Mouse (Mus musculus): ENCODE data around the gene Ermard. TPM values are rescaled to one million over a fixed set of nuclear protein-coding genes. Genes with fewer than 3 reads are reported as not detected.
"Not testable (repeated sequence)": the region's sequence is repeated elsewhere in the genome, so short reads cannot be mapped to it uniquely, and the experiment has no call there.

Ermard gene
- total and polyA plus RNA-seq, 2 experiments from 2014 or later: 38.4 to 58.9 TPM

DNA sequence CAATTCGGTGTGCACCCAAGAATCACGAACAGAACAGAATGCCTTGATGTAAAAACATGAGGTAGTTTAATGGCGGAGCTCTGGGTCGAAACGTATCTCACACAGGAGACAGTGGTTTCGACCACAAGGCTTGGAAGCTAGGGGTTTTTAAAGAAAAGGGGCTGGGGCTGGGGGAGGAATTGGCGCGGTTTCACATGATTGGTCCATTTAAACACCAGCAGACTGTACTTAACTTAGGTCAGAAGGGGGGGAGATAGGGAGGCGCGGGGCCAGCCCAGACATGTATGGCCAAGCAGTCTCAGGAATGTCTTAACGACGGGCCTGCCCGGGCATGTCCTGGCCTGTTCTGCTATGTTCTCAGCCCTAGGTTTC is 12.8 kb downstream of the Ermard start:
- not testable (repeated sequence) for H3K9ac ChIP-seq (replicated peaks; ENCODE audit: low read length, poor library complexity, severe bottlenecking); DNase-seq (ENCODE audit: low spot score); H3K27ac ChIP-seq (ENCODE audit: low read depth, low read length); H3K9me3 ChIP-seq (ENCODE audit: low read length); ATAC-seq (ENCODE audit: low FRiP score); H3K4me2 ChIP-seq (ENCODE audit: low read depth, low read length, poor library complexity, severe bottlenecking); H3K4me1 ChIP-seq (ENCODE audit: insufficient read depth, low read length); H3K4me3 ChIP-seq (ENCODE audit: low read depth, low read length); H3K27me3 ChIP-seq (ENCODE audit: insufficient read depth, low read length)
- peaks cover 22% of the 10 kb centered on the region for H3K36me3 ChIP-seq (ENCODE audit: insufficient read depth, low read length)
- 90% methylated on average over 12 of the region's 13 CpGs for WGBS

DNA sequence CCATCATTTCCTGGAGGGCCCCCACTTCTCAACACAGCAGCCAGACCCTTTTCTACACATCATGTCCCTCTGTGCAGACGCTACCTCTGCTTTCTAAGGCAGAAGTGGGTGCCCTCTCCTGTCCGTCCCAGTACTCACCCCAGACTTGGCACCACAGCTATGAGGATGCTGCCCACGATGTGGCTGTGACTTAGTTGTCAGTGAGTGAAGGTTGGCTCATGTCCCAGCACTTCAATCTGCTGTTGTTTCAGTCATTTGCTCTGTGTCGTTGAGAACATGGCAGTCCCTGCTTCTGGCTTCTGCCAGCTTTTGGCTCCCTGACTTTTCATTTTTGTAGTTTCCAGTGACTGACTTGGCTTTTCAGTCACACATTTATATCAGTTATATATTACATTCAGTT is 14.9 kb downstream of the Ermard start:
- TF ChIP-seq CTCF (IDR thresholded peaks at IDR 0.05): no peak
- Histone ChIP-seq H3K9me3 (ENCODE audit: low read length) (no peaks in the 10 kb centered on the region), H3K27me3 (ENCODE audit: insufficient read depth, low read length) (no peaks in the 10 kb centered on the region), H3K36me3 (ENCODE audit: insufficient read depth, low read length) (peaks cover 38% of the 10 kb centered on the region), H3K4me1 (ENCODE audit: insufficient read depth, low read length) (no peaks in the 10 kb centered on the region), H3K9ac (replicated peaks; ENCODE audit: low read length, poor library complexity, severe bottlenecking) (no peak overlapping the region), H3K4me3 (ENCODE audit: low read depth, low read length) (no peak overlapping the region), H3K27ac (ENCODE audit: low read depth, low read length) (no peak overlapping the region), H3K4me2 (ENCODE audit: low read depth, low read length, poor library complexity, severe bottlenecking) (no peak overlapping the region)
- DNase-seq (ENCODE audit: low spot score): no peak
- no peak for ATAC-seq (ENCODE audit: low FRiP score)
- WGBS: 88% methylated on average over 4 of the region's 4 CpGs

DNA sequence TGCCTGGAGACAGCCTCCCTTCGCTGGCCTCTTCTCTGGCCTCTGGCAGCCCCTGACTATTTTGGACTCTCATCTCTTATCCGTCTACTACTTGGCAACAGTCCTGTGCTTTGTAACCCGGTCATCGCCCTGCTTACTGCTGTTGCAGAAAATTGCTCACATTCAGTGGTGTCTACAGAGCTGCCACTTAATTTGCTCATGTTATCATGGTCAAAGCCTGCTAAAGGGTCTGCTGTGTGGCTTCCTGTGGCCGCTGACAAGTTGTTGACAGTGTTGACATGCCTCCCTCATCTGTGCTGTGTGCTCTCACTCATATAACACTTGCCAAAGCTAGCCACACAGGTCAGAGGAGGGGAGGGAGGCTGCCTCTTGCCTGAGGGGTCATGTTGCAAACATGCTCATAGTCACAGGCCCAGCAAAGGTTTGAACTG is 17.2 kb downstream of the Ermard start:
- Histone ChIP-seq H3K9me3 (ENCODE audit: low read length) (no peaks in the 10 kb centered on the region), H3K27ac (ENCODE audit: low read depth, low read length) (no peak overlapping the region), H3K27me3 (ENCODE audit: insufficient read depth, low read length) (no peaks in the 10 kb centered on the region), H3K9ac (replicated peaks; ENCODE audit: low read length, poor library complexity, severe bottlenecking) (no peak overlapping the region), H3K4me2 (ENCODE audit: low read depth, low read length, poor library complexity, severe bottlenecking) (no peak overlapping the region), H3K4me1 (ENCODE audit: insufficient read depth, low read length) (no peaks in the 10 kb centered on the region), H3K4me3 (ENCODE audit: low read depth, low read length) (no peak overlapping the region), H3K36me3 (ENCODE audit: insufficient read depth, low read length) (peaks cover 48% of the 10 kb centered on the region)
- DNase-seq (ENCODE audit: low spot score): no peak
- no peak for ATAC-seq (ENCODE audit: low FRiP score)
- WGBS: 92% methylated on average over 5 of the region's 5 CpGs
- no peak for TF ChIP-seq CTCF (IDR thresholded peaks at IDR 0.05)

DNA sequence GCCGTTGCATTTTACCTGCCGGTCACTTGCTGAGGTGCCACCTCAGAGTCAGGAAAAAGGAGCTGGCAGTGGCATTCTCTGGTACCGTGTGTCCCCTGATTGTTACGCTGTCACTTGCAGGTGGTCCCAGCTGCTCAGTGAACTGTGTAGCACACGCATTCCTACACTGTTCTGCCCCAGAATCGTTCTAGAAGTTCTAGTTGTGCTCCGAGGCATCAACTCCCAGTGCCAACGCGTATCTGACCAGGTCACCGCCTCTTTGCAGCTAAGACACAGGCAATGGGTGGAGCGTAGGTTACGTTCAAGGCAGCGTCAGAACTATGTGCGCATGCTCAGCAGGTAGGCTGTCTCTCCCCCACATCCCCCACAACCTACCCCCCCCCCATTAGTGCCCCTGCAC is 18.6 kb downstream of the Ermard start:
- no peak for DNase-seq (ENCODE audit: low spot score)
- 94% methylated on average over 14 of the region's 14 CpGs for WGBS
- ATAC-seq (ENCODE audit: low FRiP score): no peak
- Histone ChIP-seq H3K4me2 (ENCODE audit: low read depth, low read length, poor library complexity, severe bottlenecking) (no peak overlapping the region), H3K4me1 (ENCODE audit: insufficient read depth, low read length) (no peaks in the 10 kb centered on the region), H3K27me3 (ENCODE audit: insufficient read depth, low read length) (no peaks in the 10 kb centered on the region), H3K9ac (replicated peaks; ENCODE audit: low read length, poor library complexity, severe bottlenecking) (no peak overlapping the region), H3K36me3 (ENCODE audit: insufficient read depth, low read length) (peaks cover 56% of the 10 kb centered on the region), H3K4me3 (ENCODE audit: low read depth, low read length) (no peak overlapping the region), H3K27ac (ENCODE audit: low read depth, low read length) (no peak overlapping the region), H3K9me3 (ENCODE audit: low read length) (no peaks in the 10 kb centered on the region)
- TF ChIP-seq CTCF (IDR thresholded peaks at IDR 0.05): no peak

DNA sequence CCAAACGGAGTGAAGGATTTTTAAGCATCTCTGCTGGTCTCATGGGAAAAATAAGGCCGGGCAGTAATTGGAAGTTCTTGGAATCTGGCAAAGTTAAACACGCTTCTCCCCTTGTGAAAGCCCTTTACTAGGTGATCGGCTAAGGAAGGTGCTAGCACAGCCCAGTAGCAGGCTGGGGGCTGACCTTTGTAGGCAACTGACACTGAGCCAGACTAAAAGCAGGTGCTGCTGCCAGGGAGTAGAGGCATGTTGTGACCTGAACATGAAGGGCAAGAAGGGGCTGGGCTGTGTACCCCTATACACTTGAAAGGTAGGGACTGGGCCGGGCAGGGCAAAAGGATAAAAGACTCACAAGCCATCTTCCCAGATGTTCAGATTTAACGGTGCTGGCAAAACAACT is 19.3 kb downstream of the Ermard start:
- ATAC-seq (ENCODE audit: low FRiP score) (no peak), DNase-seq (ENCODE audit: low spot score) (no peak)
- whole genome bisulfite sequencing: 94% methylated on average over 6 of the region's 6 CpGs
- Histone ChIP-seq H3K36me3 (ENCODE audit: insufficient read depth, low read length) (peaks cover 56% of the 10 kb centered on the region), H3K27ac (ENCODE audit: low read depth, low read length) (no peak overlapping the region), H3K9me3 (ENCODE audit: low read length) (no peaks in the 10 kb centered on the region), H3K4me2 (ENCODE audit: low read depth, low read length, poor library complexity, severe bottlenecking) (no peak overlapping the region), H3K9ac (replicated peaks; ENCODE audit: low read length, poor library complexity, severe bottlenecking) (no peak overlapping the region), H3K27me3 (ENCODE audit: insufficient read depth, low read length) (no peaks in the 10 kb centered on the region), H3K4me3 (ENCODE audit: low read depth, low read length) (no peak overlapping the region), H3K4me1 (ENCODE audit: insufficient read depth, low read length) (no peaks in the 10 kb centered on the region)
- no peak for TF ChIP-seq CTCF (IDR thresholded peaks at IDR 0.05)

DNA sequence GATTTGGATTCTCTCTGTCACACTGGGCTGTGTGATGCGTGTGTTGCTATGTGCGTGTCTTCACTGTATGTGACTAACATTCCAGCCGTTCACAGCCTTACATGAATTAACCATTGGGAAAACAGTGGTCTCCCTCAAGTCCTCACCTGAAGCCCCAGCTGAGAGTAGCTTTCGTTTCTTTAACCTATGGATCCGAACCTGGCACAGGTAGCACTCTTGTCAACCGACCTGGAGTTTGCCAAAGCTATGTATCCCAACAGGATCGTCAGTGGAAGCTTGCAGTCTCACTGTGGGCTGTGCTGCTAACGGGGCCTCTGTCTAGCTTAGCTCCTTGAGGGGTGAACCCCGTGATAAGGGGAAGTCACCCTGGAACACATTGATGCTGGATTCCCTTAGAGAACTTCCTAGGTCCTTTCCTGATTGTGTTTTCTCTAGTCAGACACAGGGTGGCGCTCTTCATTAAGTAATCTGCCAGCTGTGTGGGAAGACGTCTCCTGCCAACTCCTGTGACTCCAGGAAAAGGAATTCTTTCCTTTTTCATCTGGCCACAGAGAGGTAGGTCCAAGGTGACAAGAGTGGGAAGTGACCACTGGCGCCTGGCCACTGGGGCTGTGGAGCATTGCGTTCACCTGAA is 24.5 kb downstream of the Ermard start:
- no peak overlapping the region for H3K4me3 ChIP-seq (ENCODE audit: low read depth, low read length)
- WGBS: 40% methylated on average over 13 of the region's 13 CpGs
- DNase-seq (ENCODE audit: low spot score): peak; percentile 90
- peak overlapping the region; percentile 39 for H3K4me2 ChIP-seq (ENCODE audit: low read depth, low read length, poor library complexity, severe bottlenecking)
- no peaks in the 10 kb centered on the region for H3K27me3 ChIP-seq (ENCODE audit: insufficient read depth, low read length)
- peak overlapping the region; percentile 29; the same call in 1 of the 2 replicates for H3K9ac ChIP-seq (replicated peaks; ENCODE audit: low read length, poor library complexity, severe bottlenecking)
- H3K27ac ChIP-seq (ENCODE audit: low read depth, low read length): peak overlapping the region; percentile 44; the same call in 1 of the 2 replicates
- TF ChIP-seq CTCF (IDR thresholded peaks at IDR 0.05): peak; percentile 88
- H3K36me3 ChIP-seq (ENCODE audit: insufficient read depth, low read length): peaks cover 19% of the 10 kb centered on the region; the same call in 1 of the 2 replicates
- no peaks in the 10 kb centered on the region for H3K9me3 ChIP-seq (ENCODE audit: low read length)
- 0 out of 2 replicates have a peak, but pooled peaks cover 5% of the 10 kb centered on the region for H3K4me1 ChIP-seq (ENCODE audit: insufficient read depth, low read length)
- peak; percentile 71 for ATAC-seq (ENCODE audit: low FRiP score)

Data from midbrain, postnatal 0 days (tissue).